8 mouse cellular contexts compared by ENCODE assay signal in genomic region chr8:104145981-104146689, GRCm38 (mm10). TPM values are rescaled to one million over a fixed set of nuclear protein-coding genes. Genes with fewer than 3 reads are reported as not detected.
DNase-seq lines count a peak whose midpoint lies in the region; ATAC-seq and TF ChIP-seq lines count a peak whose summit lies in the region.

No protein-coding gene starts in this region.

- no peaks in the 10 kb centered on the region for H3K36me3 ChIP-seq in forebrain, embryonic 10.5 days (replicated peaks)
- no peaks in the 10 kb centered on the region for H3K36me3 ChIP-seq in heart, embryonic 15.5 days
- no peaks in the 10 kb centered on the region for H3K36me3 ChIP-seq in liver, adult 2 months (ENCODE audit: control insufficient read depth, insufficient read depth, low read length)
- H3K36me3 ChIP-seq in neural tube, embryonic 12.5 days, result no peaks in the 10 kb centered on the region
- H3K36me3 ChIP-seq in stomach, embryonic 15.5 days, result no peaks in the 10 kb centered on the region

- H3K9me3 ChIP-seq in forebrain, embryonic 10.5 days, result no peaks in the 10 kb centered on the region
- no peaks in the 10 kb centered on the region for H3K9me3 ChIP-seq in heart, embryonic 15.5 days (replicated peaks)
- no peaks in the 10 kb centered on the region for H3K9me3 ChIP-seq in neural tube, embryonic 12.5 days
- no peaks in the 10 kb centered on the region for H3K9me3 ChIP-seq in stomach, embryonic 15.5 days

- TF ChIP-seq POLR2A in liver, adult 2 months (IDR thresholded peaks at IDR 0.05; ENCODE audit: extremely low read depth, insufficient read depth, low read length), result no peak

- no peak overlapping the region for H3K27ac ChIP-seq in forebrain, embryonic 10.5 days
- no peak overlapping the region for H3K27ac ChIP-seq in heart, embryonic 15.5 days
- no peak overlapping the region for H3K27ac ChIP-seq in liver, adult 2 months (replicated peaks; ENCODE audit: insufficient read depth, low read depth, low read length)
- no peak overlapping the region for H3K27ac ChIP-seq in neural tube, embryonic 12.5 days
- no peak overlapping the region for H3K27ac ChIP-seq in stomach, embryonic 15.5 days

- no peaks in the 10 kb centered on the region for H3K4me1 ChIP-seq in forebrain, embryonic 10.5 days
- H3K4me1 ChIP-seq in heart, embryonic 15.5 days (replicated peaks), result no peaks in the 10 kb centered on the region
- H3K4me1 ChIP-seq in liver, adult 2 months (ENCODE audit: control insufficient read depth, insufficient read depth, low read length), result no peaks in the 10 kb centered on the region
- no peaks in the 10 kb centered on the region for H3K4me1 ChIP-seq in neural tube, embryonic 12.5 days
- peaks cover 2% of the 10 kb centered on the region; the same call in 1 of the 2 replicates for H3K4me1 ChIP-seq in stomach, embryonic 15.5 days

- peak; percentile 58 for DNase-seq in CD4-positive helper T cell, adult 2 months (ENCODE audit: low read depth, low spot score)
- DNase-seq in brain, adult 2 months (ENCODE audit: low read depth, low spot score), result peak; percentile 87
- DNase-seq in forebrain, embryonic 10.5 days (ENCODE audit: extremely low spot score, low spot score), result peak; percentile 82
- peak; percentile 91 for DNase-seq in kidney, postnatal 10 days
- peak; percentile 33 for DNase-seq in liver, adult 2 months (ENCODE audit: extremely low read depth, low read depth, low spot score)

- H3K79me2 ChIP-seq in liver, adult 2 months (ENCODE audit: control insufficient read depth, insufficient read depth, low read length), result no peaks in the 10 kb centered on the region

- H3K27me3 ChIP-seq in forebrain, embryonic 10.5 days (ENCODE audit: poor library complexity, severe bottlenecking), result no peaks in the 10 kb centered on the region
- no peaks in the 10 kb centered on the region for H3K27me3 ChIP-seq in heart, embryonic 15.5 days
- no peaks in the 10 kb centered on the region for H3K27me3 ChIP-seq in liver, adult 2 months (ENCODE audit: control insufficient read depth, insufficient read depth, low read length)
- no peaks in the 10 kb centered on the region for H3K27me3 ChIP-seq in neural tube, embryonic 12.5 days (replicated peaks)
- no peaks in the 10 kb centered on the region for H3K27me3 ChIP-seq in stomach, embryonic 15.5 days (replicated peaks)

- 33% methylated on average over 15 of the region's 15 CpGs for WGBS in forebrain, embryonic 10.5 days
- 27% methylated on average over 15 of the region's 15 CpGs for WGBS in heart, embryonic 15.5 days
- 38% methylated on average over 15 of the region's 15 CpGs for WGBS in liver, adult 2 months
- 31% methylated on average over 15 of the region's 15 CpGs for WGBS in neural tube, embryonic 12.5 days
- 31% methylated on average over 15 of the region's 15 CpGs for WGBS in stomach, embryonic 15.5 days

- TF ChIP-seq CTCF in liver, adult 2 months (IDR thresholded peaks at IDR 0.05; ENCODE audit: low read depth, low read length), result peak; percentile 67

- ATAC-seq in heart, embryonic 15.5 days (replicated peaks; ENCODE audit: insufficient number of reproducible peaks, insufficient read depth, low FRiP score, low read depth), result 0 out of 2 replicates have a peak, but pooled peaks have one; percentile 48
- ATAC-seq in neural tube, embryonic 12.5 days (ENCODE audit: low FRiP score, low read depth), result peak; percentile 85
- peak; percentile 51; the same call in 1 of the 2 replicates for ATAC-seq in stomach, embryonic 15.5 days (ENCODE audit: insufficient read depth, low FRiP score, low read depth)

- no peak overlapping the region for H3K4me3 ChIP-seq in forebrain, embryonic 10.5 days
- H3K4me3 ChIP-seq in heart, embryonic 15.5 days, result no peak overlapping the region
- H3K4me3 ChIP-seq in liver, adult 2 months (ENCODE audit: insufficient read depth, low read depth, low read length), result no peak overlapping the region
- no peak overlapping the region for H3K4me3 ChIP-seq in neural tube, embryonic 12.5 days
- no peak overlapping the region for H3K4me3 ChIP-seq in stomach, embryonic 15.5 days (replicated peaks)

- H3K9ac ChIP-seq in heart, embryonic 15.5 days, result no peak overlapping the region
- no peak overlapping the region for H3K9ac ChIP-seq in liver, adult 2 months (ENCODE audit: low read depth, low read length)
- H3K9ac ChIP-seq in neural tube, embryonic 12.5 days, result no peak overlapping the region
- H3K9ac ChIP-seq in stomach, embryonic 15.5 days, result no peak overlapping the region

- no peak overlapping the region for H3K4me2 ChIP-seq in heart, embryonic 15.5 days
- H3K4me2 ChIP-seq in neural tube, embryonic 12.5 days (replicated peaks), result no peak overlapping the region
- H3K4me2 ChIP-seq in stomach, embryonic 15.5 days, result no peak overlapping the region

RNA-seq across cellular contexts. Expression of gene Bean1, which starts 24.1 kb away (rescaled TPM):
- 0.09 TPM in 1 of 2 replicates, not detected in the other for polyA plus RNA-seq in forebrain, embryonic 10.5 days (2016; fragmentation: Nextera tagmentation; extraction: Ambion mirVana)
- 0.84 and 1.2 TPM in 2 replicates for polyA plus RNA-seq in heart, embryonic 15.5 days (2015; fragmentation: Nextera tagmentation; extraction: Ambion mirVana)
- total RNA-seq in liver, adult 2 months (2014; rRNA removed), result not detected in 2 replicates
- polyA plus RNA-seq in liver, adult 2 months (2012; rRNA removed), result not detected in 2 replicates
- 3.7 and 4.3 TPM in 2 replicates for polyA plus RNA-seq in neural tube, embryonic 12.5 days (2016; fragmentation: Nextera tagmentation; extraction: Ambion mirVana)
- 1.1 and 1.2 TPM in 2 replicates for polyA plus RNA-seq in stomach, embryonic 15.5 days (2015; fragmentation: Nextera tagmentation; extraction: Ambion mirVana)

RNA-seq across cellular contexts. Expression of gene Cdh5, which starts 44.7 kb away (rescaled TPM):
- 12.5 and 14.3 TPM in 2 replicates for polyA plus RNA-seq in forebrain, embryonic 10.5 days (2016; fragmentation: Nextera tagmentation; extraction: Ambion mirVana)
- 45.9 and 54.5 TPM in 2 replicates for polyA plus RNA-seq in heart, embryonic 15.5 days (2015; fragmentation: Nextera tagmentation; extraction: Ambion mirVana)
- 14.9 and 16.6 TPM in 2 replicates for total RNA-seq in liver, adult 2 months (2014; rRNA removed)
- 14.9 and 21.5 TPM in 2 replicates for polyA plus RNA-seq in liver, adult 2 months (2012; rRNA removed)
- polyA plus RNA-seq in neural tube, embryonic 12.5 days (2016; fragmentation: Nextera tagmentation; extraction: Ambion mirVana), result 14.5 and 17.1 TPM in 2 replicates
- polyA plus RNA-seq in stomach, embryonic 15.5 days (2015; fragmentation: Nextera tagmentation; extraction: Ambion mirVana), result 27.0 and 29.8 TPM in 2 replicates

Comparison
In these comparisons a context has a peak if more than half of its experiments do, and no peak if none do; other contexts are left out.
1. DNase-seq: peak in every context shown above with its lines; median percentile 91 in kidney, postnatal 10 days; 87 in brain, adult 2 months; 82 in forebrain, embryonic 10.5 days; 58 in CD4-positive helper T cell, adult 2 months; 33 in liver, adult 2 months.